Mouse (Mus musculus): ENCODE data around the gene Fndc9. TPM values are rescaled to one million over a fixed set of nuclear protein-coding genes. Genes with fewer than 3 reads are reported as not detected.
A peak's percentile ranks its signal among the peaks of the same experiment; 100 is the strongest.

The Fndc9 gene
- under 1 TPM; 0.65 to 0.79 TPM for polyA plus RNA-seq (2017; shearing (Covaris generic))

DNA sequence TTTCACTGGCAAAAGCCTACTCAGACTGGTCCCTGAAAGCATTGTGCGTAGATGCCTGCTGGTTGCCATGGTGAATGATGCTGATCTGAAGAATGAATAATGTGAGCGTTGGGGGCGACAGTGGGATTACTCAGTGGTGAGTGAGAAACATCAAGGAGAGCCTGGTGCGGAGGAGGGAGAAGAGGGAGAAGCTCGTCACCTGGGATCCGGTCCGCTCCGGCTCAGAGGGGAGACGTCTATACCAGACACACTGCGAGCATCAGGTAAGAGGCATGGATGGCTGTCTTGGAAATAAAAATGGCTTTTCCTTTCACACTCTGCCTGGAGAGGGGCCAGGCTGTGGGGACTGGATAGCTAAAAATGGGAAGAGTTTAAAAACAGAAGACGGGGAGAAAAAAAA, at the start of gene Fndc9:
Gene Fndc9, plus strand, starts transcription at position 198 of the 400 bp plus-strand sequence.
- ATAC-seq = no peak

DNA sequence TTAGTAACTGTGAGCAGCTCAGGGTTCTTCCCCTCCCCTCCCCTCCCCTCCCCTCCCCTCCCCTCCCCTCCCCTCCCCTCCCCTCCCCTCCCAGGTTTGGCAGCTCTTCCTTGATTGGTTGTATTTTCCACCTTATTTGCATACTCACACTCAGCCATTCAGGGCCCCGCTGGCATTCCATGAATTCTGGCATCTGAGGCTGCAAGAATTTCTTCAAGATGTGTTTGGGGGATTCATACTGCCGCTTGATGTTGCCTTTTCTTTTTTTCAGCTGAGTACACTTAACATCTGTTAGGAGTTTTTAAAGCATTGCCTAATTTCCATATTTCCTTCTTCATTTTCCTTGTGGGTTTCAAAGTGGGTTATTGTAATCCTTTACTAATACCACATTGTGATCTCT, 47.0 kb upstream of the Fndc9 start:
- ATAC-seq = no peak

GRCm38 (mm10) chr11:46194175-46194574, 41.2 kb upstream of the Fndc9 start:
- no peak for ATAC-seq

DNA sequence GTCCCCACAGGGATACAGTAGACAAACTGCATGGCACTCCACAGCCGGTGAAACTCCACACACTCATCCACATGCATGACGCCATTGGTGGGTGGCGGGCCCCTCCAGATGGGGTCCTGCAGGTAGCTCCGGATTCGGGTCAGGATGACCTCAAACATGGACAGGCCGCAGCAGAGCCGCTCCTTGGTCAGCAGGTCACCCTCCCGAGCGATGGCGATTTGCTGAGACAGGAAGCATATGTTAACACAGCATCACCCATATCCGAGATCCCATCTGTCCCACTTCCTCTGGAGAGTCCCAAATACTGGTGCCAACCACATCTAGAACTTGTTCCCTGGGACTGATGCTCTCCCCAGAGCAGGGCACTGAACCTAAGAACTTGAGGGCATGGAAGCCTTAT, 34.7 kb upstream of the Fndc9 start:
- no peak for ATAC-seq

DNA sequence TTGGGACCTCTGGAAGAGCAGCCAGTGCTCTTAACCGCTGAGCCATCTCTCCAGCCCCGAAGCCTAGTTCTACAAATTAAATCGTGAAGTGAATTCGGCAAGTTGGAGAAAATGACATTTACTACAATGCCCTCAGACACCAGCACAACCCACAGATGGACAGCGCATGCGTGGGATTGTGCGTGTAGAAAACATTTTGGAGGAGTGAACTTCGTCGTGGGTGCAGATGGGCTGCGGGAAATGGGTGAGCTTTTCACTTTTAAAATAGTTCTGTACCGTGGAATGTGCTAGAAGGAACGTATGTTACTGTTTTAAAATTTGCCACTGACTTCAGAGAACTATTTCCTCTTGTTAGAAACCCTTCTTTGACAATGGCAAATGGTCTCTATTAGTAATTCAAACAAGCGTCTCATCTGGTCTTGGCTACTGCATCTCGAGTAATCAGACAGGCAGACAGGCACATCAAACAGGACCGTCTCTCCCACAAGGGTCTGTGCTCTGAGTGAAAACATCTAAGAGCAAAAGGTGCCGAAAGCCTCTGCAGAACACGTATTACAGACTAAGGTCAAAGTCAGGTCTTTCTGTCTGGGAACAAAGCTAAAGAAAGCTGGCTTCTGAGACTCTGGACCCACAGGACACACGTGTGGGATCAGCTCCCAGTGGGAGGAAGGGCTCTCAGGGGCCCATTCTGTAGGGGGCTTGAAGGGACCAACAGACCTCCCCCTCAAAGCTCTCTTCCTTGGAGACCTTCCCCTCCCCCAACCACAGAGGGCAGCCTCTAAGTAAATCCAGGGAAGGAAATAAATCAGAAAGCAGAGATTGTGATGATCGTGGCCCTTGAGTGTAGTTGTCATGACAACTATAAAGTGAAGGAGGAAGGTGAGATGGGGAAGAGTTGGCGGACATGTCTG, 33.4 kb upstream of the Fndc9 start:
- ATAC-seq = no peak

- ATAC-seq = no peak
Observed at GRCm38 (mm10) chr11:46202547-46202887, 32.8 kb upstream of the Fndc9 start.

DNA sequence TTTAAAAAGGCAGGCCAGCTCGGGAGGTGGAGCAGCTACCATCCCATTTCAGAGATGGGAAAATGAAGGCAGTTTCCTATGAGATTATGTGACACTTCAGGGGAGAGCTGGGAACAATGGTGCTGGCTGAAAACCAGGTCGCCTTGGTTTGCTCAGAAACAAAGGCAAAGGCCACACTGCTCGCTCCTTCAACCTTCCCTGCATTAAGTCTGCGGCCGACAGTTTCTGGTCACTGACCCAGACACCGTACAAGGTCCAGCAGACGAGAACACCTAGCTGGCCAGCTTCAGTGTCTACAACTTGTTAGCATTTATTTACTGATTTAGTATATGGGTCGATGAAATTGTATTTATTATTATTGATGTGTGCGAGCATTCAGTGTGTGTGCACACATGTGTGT, 30.5 kb upstream of the Fndc9 start:
- no peak for ATAC-seq

GRCm38 (mm10) chr11:46205639-46206409, 29.5 kb upstream of the Fndc9 start:
- no peak for ATAC-seq

- ATAC-seq = no peak
Observed at GRCm38 (mm10) chr11:46209884-46210283, 25.4 kb upstream of the Fndc9 start.

DNA sequence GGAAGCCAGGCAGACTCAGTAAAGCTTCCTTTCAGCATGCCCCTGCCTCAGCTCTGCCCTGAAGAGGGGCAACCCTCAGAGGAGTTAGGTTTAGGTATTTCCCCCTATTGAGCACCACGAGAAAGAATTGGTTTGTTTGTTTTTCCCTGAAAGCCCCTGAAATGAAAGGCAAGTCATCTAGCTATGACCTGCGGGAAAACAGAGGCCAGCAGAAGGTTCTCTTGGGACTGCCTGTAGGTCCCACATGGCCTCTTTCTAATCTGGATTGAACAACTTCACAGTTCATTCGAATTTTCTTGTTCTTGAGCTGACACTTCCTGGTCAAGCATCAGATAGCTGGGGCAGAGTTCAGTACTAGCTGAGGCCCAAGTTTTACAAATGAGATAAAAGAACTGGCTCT, 23.5 kb upstream of the Fndc9 start:
- ATAC-seq = no peak

DNA sequence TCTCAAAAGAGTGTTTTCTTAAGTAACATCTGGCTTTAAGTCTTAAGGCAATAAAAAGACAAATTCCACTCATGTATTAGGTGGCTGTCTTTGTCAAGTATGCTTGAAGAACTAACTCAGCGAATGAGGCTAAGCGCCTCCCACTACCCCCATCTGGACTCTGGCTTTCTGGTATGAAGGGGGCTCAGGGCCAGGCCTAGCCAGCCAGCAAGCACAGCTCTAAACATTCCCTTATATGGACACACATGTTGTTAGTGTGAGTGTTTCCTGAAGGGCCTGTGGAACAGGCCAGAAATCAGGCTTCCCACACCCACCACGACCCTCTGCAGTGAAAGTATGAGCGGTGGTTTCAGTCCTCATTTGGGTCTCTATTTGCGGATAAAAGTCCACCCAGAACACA, 21.5 kb upstream of the Fndc9 start:
- ATAC-seq = no peak

- ATAC-seq = no peak
Observed at GRCm38 (mm10) chr11:46214368-46215230, 20.7 kb upstream of the Fndc9 start.

- ATAC-seq = peak; percentile 73
Observed at GRCm38 (mm10) chr11:46215354-46215753, 20.0 kb upstream of the Fndc9 start.

GRCm38 (mm10) chr11:46216669-46217068, 18.7 kb upstream of the Fndc9 start:
- no peak for ATAC-seq

DNA sequence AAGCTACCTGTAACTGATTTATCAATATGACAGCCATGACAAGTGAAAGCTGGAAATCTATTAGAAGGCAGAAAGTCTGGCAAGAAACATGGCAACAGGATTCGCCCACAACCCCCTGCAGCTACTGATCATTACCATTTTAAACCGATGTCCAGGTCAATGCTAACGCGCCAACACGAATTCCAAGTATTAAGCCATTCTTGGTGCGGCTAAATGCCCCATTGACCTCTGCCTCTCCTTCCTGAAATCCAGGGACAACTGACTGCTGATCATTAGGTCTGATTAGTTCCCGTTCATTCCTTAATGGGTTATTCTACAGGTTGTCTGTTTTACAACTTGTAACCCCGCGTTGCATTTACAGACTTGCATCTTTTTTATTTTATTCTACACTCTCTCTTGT, 17.6 kb upstream of the Fndc9 start:
- no peak for ATAC-seq

DNA sequence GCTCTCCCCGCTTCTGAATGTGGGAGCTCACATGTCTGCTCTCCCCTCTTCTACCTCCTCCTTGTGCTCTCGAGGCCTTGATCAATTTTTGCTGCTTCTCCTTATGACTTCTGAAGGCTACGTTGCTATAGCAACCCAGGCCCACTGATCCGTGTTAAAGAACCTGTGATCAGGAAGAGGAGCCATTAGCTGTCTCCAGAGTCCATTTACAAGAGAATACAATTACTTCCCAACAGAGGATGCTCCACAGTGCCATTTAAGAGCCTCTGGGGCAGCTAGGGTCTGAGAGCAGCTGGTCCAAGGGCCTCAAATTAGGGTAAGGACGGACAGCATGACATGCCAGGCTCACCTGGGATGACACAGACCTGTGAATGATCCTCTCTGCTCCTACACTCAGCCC, 16.7 kb upstream of the Fndc9 start:
- ATAC-seq = no peak

GRCm38 (mm10) chr11:46219380-46219779, 16.0 kb upstream of the Fndc9 start:
- no peak for ATAC-seq

DNA sequence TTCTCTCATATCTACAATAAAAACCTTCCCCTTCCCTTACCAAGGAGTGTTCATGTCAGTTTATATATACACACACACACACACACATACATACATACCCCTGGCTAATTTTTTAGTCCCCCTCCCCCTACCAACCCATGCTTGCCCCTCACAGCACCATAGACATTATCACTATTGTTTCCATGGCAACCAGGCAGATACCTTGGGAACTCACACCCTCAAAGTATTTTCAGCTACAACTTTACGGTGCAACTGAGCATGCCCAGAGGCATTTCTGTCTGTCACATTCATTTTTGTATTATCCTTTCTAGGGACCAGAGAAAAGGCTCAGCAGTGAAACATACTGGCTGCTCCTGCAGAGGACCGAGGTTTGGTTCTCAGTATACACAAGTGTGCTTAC, 15.1 kb upstream of the Fndc9 start:
- ATAC-seq = no peak

DNA sequence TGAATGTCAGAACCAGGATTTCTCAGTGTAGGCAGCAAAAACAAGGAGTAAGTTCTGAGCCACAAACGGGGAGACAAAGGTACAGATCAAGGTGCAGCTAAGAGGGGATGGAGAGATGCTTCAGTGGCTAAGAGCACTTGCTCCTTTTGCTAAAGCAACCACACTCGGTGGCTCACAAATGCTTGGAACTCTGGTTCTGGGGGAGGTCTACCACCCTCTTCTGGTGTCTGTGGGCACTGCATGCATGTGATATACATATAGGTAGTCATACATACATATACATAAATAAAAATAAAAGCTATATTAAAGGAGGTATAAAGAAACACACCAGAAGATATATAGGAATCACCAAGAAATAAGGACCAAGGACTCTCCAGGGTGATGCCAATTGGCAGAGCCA, 11.8 kb upstream of the Fndc9 start:
- no peak for ATAC-seq

DNA sequence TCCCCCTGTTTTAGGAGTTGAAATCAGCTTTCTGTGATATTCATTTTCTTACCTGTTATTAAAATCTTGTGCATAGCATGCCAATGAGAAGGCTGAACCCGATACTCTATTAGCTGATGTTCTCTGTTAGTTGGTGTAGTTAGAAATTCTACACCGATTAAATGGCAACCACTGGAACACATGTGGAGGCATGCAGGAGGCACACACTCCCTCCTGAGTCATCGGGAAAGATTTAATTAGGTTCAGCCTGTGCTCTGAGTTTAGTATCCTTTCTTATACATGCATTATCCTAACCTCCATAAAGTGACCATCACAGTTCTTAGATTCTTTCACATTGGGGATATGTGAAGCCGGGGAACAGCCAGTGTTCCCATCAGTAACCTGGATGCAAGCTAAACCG, 10.0 kb upstream of the Fndc9 start:
- ATAC-seq = no peak

GRCm38 (mm10) chr11:46230184-46230583, 5.1 kb upstream of the Fndc9 start:
- no peak for ATAC-seq

GRCm38 (mm10) chr11:46232803-46233202, 2.5 kb upstream of the Fndc9 start:
- ATAC-seq = no peak

DNA sequence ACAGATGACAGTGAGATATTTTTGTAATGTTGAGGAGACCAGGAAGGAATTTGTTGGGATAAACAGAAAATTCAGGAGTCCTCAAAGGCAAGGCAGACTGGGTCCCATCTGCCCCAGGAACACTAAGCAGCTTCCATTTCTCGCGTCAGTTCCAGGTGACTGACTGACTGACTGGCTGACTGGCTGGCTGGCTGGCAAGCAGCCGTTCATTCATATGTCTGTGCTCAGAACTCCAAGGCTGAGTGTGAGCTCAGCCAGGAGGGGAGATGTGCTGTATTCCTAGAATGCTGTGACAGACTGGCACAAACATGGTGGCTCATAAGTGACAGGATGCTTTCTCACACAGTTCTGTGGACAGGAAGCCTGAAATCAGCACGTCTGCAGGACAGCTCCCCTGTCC, 1.4 kb upstream of the Fndc9 start:
- ATAC-seq = no peak
